Mouse (Mus musculus) neural tube, embryonic 10.5 days (tissue): ENCODE measurements around the gene Hoxb8.
A peak's percentile ranks its signal among the peaks of the same experiment; 100 is the strongest.

Source experiments
- DNase-seq: peaks from one replicate; pipeline ENCODE4 v3.0.0-alpha.2; 2017; ENCODE audit warnings: low spot score; ENCODE audit errors: extremely low spot score

The Hoxb8 gene

GRCm38 (mm10) chr11:96281855-96282570, at the start of gene Hoxb8:
TSS of gene Hoxb8 (plus strand) at chr11:96281905.
- peak; percentile 75 for DNase-seq

DNA sequence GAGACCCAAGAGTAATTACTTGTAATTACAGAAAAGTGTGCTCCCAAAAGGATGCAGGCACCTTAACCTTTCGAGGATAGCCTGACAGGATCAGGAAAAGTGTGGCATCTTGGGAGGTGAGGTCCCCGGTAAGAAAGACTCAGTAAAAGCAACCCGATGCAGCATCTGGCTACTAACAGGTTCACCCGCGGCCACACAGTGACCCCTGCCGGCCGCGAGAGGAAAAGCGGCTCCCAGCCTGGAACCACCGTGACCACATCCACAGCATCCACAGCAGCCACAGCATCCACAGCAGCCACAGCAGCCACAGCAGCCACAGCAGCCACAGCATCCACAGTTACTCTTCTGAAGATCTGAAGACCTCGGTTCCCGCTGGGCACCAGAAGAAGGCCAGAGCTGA, 46.8 kb upstream of the Hoxb8 start:
- peak; percentile 70 for DNase-seq

DNA sequence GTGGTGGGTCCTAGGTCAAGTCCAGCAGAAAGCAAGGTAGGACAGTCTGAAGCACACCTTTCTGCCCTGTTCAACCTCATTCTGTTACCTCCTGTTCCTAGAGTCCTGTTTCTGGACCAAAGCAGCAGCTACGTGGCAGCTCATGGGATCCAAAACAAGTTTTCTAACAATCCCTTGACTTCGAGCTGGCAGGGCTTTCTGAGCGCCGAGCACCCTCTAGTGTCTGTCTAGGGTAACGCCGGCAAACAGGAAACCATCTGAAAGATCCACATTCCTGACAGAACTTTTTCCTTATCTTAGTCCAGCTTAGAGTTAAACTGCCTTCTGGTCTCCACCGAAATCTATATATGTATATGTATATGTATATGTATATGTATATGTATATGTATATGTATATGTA, 41.5 kb upstream of the Hoxb8 start:
- DNase-seq, result peak; percentile 54

GRCm38 (mm10) chr11:96250901-96251300, 30.8 kb upstream of the Hoxb8 start:
- DNase-seq, result peak; percentile 56

GRCm38 (mm10) chr11:96251480-96252031, 30.1 kb upstream of the Hoxb8 start:
- DNase-seq, result peak; percentile 65

DNA sequence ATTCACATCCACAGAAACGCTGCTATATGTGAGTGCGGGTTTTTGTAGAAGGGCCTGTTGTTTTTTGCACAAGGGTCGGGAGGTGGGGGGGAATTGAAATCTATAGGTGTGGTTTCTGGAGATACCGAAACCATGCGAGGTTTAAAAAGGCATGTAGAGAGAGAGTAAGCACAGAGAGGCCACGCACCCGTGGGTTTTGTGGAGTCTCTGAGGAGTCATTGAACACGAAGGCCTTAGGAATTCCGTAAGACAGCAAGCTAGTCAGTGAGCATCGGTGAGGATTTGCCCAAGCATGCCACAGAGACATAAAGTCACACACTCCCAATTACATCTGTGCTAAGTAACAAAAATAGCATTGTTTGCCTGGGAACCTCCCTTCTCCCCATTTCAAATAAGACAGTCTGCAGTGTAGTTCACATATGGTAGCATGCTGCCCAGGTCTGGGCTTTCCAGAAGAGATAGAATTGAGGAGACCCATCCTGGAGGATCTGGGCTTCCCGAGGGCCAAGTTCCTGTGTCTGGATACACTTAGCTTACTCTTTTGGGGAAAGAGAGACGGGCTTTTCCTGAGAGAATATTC, 29.1 kb upstream of the Hoxb8 start:
- DNase-seq, result peak; percentile 46

DNA sequence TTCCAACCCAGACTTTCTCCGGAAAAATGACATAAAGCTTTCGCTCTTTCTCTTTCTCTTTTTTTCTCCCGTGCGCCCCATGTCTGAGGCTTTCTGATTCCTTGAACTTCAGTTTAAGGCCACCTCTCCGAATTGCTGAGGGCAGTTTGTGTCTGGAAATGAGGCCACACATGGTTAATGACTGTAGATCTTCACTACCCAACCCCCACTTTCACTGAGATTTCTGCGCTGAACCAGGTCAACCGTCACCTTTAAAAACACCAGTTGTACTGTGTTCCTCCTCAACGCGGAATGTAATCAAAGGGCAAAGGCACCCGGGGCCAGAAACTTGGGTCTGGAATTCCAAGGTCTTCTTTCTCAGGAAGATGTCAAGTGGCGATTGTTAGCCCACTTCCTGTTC, 27.5 kb upstream of the Hoxb8 start:
- peak; percentile 49 for DNase-seq

- DNase-seq, result peak; percentile 67
Observed at GRCm38 (mm10) chr11:96255111-96255995, 26.4 kb upstream of the Hoxb8 start.

DNA sequence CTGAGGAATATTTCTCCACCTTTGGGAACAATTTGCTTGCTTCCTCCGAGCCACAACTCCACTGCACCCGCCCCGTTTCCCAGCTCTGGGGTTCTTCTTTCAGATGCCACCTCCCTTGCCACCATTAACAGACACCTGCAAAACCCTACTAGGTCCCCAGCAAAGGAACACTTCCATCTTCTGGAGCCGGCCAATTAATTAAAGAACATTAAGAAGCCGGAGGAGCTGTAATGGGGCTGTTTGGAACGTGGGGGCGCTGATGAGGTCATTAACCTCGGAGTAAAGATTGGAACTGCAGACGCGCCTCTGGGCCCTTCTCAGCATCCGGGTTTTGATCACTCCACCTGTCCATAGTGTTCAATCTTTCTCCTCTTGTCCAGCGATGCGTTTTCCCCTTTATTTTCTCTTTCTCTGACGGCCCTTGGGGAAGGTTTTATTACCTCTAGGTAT, 25.7 kb upstream of the Hoxb8 start:
- DNase-seq, result no peak

DNA sequence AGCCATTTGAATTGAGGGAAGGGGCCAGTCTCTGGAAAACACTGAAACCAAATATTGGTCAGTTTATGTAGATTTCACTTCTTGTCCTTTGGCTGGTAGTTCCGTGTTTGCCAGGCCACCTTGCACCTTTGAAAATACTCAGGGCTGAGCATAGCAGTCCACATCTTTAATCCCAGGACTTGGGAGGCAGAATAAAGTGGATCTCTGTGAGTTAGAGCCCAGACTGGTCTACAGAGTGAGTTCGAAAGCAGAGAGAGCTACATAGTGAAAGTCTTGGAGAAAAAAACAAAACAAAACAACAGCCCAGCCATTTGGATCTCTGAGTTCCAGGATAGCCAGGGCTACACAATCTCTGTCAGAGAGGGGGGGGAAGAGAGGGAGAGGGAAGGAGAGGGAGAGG, 24.6 kb upstream of the Hoxb8 start:
- DNase-seq, result no peak

DNA sequence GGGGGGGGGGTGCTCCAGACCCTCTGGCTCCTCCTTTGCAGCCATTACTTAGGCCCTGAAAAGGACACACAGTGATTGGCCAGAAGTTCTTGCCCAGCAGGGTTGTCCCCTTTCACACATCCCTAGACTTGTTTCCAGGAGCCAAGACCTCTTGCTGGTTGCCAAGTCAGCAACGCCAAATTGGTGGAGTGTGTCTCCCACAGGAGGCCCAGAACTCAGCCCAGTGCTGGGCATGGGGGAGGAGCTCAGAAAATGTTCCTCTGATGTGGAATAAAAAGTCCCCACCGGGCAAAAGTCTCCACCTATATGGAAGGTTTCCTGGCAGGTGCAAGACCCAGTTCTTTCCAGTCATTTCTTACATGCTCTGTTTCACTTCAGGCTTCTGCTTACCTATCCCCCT, 22.7 kb upstream of the Hoxb8 start:
- DNase-seq, result no peak

GRCm38 (mm10) chr11:96259511-96259910, 22.2 kb upstream of the Hoxb8 start:
- no peak for DNase-seq

DNA sequence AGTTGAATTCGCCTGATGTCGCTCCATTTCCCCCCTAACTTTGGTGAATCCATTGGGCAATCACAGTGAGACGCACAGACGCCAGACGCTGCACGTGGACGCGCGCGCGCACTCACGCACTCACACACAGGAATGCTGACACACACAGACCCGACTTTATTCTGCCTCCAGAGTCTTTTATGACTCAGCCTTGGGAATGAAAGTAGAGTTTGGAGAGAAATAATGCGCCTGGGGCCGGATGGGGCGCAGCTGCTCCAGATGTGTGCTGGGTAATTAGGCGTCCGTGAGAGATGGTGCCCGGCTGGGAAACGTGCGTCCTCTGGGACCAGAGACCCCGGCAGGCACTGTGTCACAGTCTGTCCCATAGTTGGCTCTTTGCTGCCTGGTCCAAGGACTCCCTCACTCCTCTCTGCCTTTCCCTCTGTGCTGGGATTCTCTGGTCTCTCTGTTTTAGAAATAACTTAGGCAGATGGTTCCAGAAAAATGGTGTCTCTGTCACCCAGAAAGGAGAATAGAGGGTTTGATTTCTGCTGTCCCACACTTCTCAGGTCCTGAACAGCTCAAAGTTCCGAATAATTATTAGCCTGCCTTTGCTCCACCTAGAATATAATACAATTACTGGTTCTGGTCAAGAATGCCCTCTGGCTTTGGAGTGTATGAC, 21.3 kb upstream of the Hoxb8 start:
- peak; percentile 60 for DNase-seq

- DNase-seq, result peak; percentile 90
Observed at GRCm38 (mm10) chr11:96261323-96261890, 20.3 kb upstream of the Hoxb8 start.

DNA sequence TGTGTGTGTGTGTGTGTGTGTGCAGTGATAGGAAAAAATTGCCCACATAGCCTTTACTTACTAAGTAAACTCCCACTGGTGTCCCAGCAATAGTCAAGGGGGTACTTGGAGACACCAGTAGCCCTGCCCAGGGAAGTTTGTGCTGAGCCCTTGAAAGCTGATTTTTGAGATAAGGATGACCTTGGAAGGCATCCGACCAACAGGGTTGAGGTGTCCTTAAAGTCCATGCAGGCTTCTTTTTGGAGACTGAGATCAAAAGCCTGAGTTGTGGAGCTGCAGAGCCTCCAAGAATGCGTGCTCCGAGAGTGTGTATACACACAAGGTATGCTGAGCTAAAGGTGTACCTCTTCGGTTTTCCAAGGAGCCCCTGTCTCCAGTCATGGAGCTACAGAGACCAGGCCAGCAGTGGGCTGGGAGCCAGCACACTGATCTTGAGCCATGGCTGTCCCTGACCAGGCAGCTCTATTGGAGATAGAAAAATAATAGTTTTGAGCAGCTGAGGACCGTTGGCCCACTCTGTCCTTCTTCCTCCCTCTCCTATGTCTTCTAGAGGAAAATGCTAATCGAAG, 19.4 kb upstream of the Hoxb8 start:
- DNase-seq, result peak; percentile 34

DNA sequence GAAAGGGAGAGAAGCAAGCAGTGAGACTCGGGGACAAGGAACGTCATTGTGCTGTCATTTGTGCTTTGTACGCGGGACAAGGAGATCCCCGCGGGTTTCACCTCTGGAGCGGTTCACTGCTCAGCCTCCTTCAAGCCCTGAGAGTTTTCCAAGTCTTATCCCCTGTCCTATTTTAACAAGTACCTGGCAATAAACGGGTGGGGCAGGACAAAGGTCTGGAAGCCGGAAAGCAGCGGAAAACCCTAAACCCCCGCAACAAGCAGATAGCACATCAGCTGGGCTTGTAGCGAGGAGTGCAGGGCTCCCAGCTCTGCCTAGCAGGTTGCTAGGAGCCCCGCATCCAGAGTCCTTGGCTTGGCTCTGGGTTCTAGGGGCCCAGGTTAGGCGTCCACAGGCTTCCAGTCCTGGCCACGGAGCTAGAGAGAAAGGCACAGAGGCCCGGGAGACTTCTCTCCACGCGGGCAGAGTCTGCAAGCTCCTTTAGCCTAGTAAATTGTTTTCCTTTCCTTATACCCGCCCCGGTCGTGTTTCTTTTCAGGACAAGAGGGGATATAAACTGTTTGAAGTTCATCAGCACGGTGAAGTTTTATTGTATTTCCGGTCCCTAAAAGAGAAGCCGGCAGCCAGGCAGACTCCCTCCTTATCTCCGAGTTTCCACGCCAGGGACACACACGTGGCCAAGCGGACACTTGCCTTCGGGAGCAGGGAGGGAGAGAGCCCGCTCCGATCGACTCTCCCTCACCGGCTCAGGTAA, 17.9 kb upstream of the Hoxb8 start:
- DNase-seq, result no peak

DNA sequence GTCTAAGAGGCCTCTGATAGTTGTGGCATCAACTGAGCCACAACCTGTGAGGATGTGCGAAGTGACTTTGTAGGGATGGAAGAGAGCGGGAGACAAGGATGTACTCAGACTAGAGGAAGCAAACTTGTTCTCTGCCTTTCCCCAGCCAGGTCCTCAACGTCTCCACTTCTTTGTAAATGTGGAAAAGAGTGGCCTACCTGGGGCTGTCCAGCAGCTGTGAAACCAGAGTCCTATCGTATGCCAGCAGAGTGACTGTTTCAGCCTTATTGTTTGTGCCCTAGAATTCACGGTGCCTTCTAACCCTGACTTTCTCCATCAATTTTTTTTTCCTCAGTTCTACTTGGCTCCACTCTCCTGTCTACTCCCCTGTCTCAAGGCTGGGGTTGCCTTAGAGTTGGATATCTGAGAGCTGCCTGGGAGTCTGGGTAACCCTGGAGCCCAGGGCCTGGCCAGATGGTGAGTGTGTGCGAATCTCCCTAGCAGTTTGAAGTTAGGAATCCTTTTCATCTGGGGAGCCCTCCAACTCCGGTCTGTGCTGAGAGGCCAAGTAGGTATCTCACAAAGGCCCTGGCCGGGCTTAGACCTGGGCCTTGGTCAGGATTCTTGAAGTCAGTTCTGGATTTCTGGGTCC, 17.2 kb upstream of the Hoxb8 start:
- DNase-seq, result peak; percentile 70

GRCm38 (mm10) chr11:96265954-96266353, 15.8 kb upstream of the Hoxb8 start:
- DNase-seq, result peak; percentile 55
